Mouse (Mus musculus): ENCODE measurements around the gene Efhd2. TPM values are rescaled to one million over a fixed set of nuclear protein-coding genes. Genes with fewer than 3 reads are reported as not detected.
A peak's percentile ranks its signal among the peaks of the same experiment; 100 is the strongest.

The Efhd2 gene
- polyA plus RNA-seq, 1 experiment, result 95.0 TPM

DNA sequence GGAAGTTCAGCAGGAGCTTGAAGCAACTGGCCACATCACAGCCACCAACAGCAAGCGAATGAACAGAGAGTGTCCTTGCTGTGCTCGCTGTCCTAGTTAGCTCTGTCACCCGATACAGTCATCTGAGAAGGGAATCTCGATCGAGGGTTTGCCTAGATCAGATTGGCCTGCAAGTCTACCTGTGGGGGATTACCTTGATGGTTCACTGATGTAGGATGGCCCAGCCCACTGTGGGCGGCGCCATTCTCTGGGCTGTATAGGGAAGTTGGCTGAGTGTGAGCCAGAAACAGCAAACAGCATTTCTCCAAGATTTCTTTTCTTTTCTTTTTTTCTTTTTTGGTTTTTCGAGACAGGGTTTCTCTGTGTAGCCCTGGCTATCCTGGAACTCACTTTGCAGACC, 10.2 kb downstream of the Efhd2 start:
- Histone ChIP-seq H3K4me3 (replicated peaks; ENCODE audit: extremely low read depth, low read depth, low read length) (no peak overlapping the region), H3K4me1 (ENCODE audit: control insufficient read depth, insufficient read depth, low read length) (peaks cover 15% of the 10 kb centered on the region)
- DNase-seq, result no peak
- TF ChIP-seq POLR2A (IDR thresholded peaks at IDR 0.05; ENCODE audit: borderline replicate concordance, extremely low read depth, low read depth, low read length), result no peak
- TF ChIP-seq CTCF (IDR thresholded peaks at IDR 0.05; ENCODE audit: insufficient read depth, low read length), result no peak
- 96% methylated on average over 8 of the region's 8 CpGs for WGBS

GRCm38 (mm10) chr4:141863726-141864280, 10.9 kb downstream of the Efhd2 start:
- TF ChIP-seq CTCF (IDR thresholded peaks at IDR 0.05; ENCODE audit: insufficient read depth, low read length) (no peak), POLR2A (IDR thresholded peaks at IDR 0.05; ENCODE audit: borderline replicate concordance, extremely low read depth, low read depth, low read length) (no peak)
- WGBS, result 85% methylated on average over 7 of the region's 7 CpGs
- no peak for DNase-seq
- peaks cover 15% of the 10 kb centered on the region for H3K4me1 ChIP-seq (ENCODE audit: control insufficient read depth, insufficient read depth, low read length)
- no peak overlapping the region for H3K4me3 ChIP-seq (replicated peaks; ENCODE audit: extremely low read depth, low read depth, low read length)

- no peak overlapping the region for H3K4me3 ChIP-seq (replicated peaks; ENCODE audit: extremely low read depth, low read depth, low read length)
- 70% methylated on average over 5 of the region's 5 CpGs for WGBS
- no peak for TF ChIP-seq CTCF (IDR thresholded peaks at IDR 0.05; ENCODE audit: insufficient read depth, low read length)
- no peak for TF ChIP-seq POLR2A (IDR thresholded peaks at IDR 0.05; ENCODE audit: borderline replicate concordance, extremely low read depth, low read depth, low read length)
- H3K4me1 ChIP-seq (ENCODE audit: control insufficient read depth, insufficient read depth, low read length), result peaks cover 15% of the 10 kb centered on the region
- no peak for DNase-seq
These were observed 11.9 kb downstream of the Efhd2 start for GRCm38 (mm10) chr4:141862867-141863266.

GRCm38 (mm10) chr4:141861591-141862295, 13.0 kb downstream of the Efhd2 start:
- no peak for TF ChIP-seq POLR2A (IDR thresholded peaks at IDR 0.05; ENCODE audit: borderline replicate concordance, extremely low read depth, low read depth, low read length)
- TF ChIP-seq CTCF (IDR thresholded peaks at IDR 0.05; ENCODE audit: insufficient read depth, low read length), result no peak
- 66% methylated on average over 17 of the region's 17 CpGs for WGBS
- DNase-seq, result peak; percentile 62
- Histone ChIP-seq H3K4me1 (ENCODE audit: control insufficient read depth, insufficient read depth, low read length) (peaks cover 4% of the 10 kb centered on the region), H3K4me3 (replicated peaks; ENCODE audit: extremely low read depth, low read depth, low read length) (no peak overlapping the region)

DNA sequence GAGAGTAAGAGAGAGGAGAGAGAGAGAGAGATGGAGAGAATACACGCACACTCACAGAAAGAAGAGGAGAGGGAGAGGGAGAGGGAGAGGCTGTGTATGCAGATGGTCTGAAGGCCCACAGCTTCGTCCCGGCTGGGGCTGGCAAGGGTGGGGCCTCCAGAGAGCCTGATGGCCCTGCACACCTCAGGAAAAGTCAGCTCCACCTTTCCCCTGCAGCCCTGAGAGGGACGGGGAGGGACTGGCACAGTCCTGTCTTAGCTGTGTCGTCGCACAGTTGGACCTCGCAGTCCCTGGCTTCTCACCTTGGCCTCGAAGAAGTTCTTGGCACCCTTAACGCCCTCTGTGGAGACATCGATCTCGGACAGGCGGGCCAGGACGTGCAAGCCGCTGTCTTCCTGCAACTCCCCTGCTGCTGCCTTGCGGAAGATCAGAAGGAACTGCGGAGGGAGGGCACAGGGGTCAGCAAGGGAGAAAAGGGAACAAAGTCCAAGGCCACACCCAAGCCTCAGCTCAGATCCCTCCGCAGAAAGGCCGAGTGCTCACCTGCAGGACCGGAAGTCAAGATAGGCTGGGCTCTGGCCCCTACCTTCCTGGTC, 14.4 kb downstream of the Efhd2 start:
- WGBS, result 67% methylated on average over 19 of the region's 19 CpGs
- no peak for DNase-seq
- H3K4me1 ChIP-seq (ENCODE audit: control insufficient read depth, insufficient read depth, low read length), result no peaks in the 10 kb centered on the region
- no peak overlapping the region for H3K4me3 ChIP-seq (replicated peaks; ENCODE audit: extremely low read depth, low read depth, low read length)
- TF ChIP-seq POLR2A (IDR thresholded peaks at IDR 0.05; ENCODE audit: borderline replicate concordance, extremely low read depth, low read depth, low read length) (no peak), CTCF (IDR thresholded peaks at IDR 0.05; ENCODE audit: insufficient read depth, low read length) (no peak)

GRCm38 (mm10) chr4:141859351-141859750, 15.4 kb downstream of the Efhd2 start:
- no peak for DNase-seq
- H3K4me1 ChIP-seq (ENCODE audit: control insufficient read depth, insufficient read depth, low read length), result no peaks in the 10 kb centered on the region
- TF ChIP-seq POLR2A (IDR thresholded peaks at IDR 0.05; ENCODE audit: borderline replicate concordance, extremely low read depth, low read depth, low read length) (no peak), CTCF (IDR thresholded peaks at IDR 0.05; ENCODE audit: insufficient read depth, low read length) (no peak)
- no peak overlapping the region for H3K4me3 ChIP-seq (replicated peaks; ENCODE audit: extremely low read depth, low read depth, low read length)
- WGBS, result 94% methylated on average over 14 of the region's 14 CpGs

GRCm38 (mm10) chr4:141858501-141858900, 16.2 kb downstream of the Efhd2 start:
- TF ChIP-seq CTCF (IDR thresholded peaks at IDR 0.05; ENCODE audit: insufficient read depth, low read length) (no peak), POLR2A (IDR thresholded peaks at IDR 0.05; ENCODE audit: borderline replicate concordance, extremely low read depth, low read depth, low read length) (no peak)
- WGBS, result 66% methylated on average over 20 of the region's 20 CpGs
- H3K4me1 ChIP-seq (ENCODE audit: control insufficient read depth, insufficient read depth, low read length), result no peaks in the 10 kb centered on the region
- no peak for DNase-seq
- no peak overlapping the region for H3K4me3 ChIP-seq (replicated peaks; ENCODE audit: extremely low read depth, low read depth, low read length)

DNA sequence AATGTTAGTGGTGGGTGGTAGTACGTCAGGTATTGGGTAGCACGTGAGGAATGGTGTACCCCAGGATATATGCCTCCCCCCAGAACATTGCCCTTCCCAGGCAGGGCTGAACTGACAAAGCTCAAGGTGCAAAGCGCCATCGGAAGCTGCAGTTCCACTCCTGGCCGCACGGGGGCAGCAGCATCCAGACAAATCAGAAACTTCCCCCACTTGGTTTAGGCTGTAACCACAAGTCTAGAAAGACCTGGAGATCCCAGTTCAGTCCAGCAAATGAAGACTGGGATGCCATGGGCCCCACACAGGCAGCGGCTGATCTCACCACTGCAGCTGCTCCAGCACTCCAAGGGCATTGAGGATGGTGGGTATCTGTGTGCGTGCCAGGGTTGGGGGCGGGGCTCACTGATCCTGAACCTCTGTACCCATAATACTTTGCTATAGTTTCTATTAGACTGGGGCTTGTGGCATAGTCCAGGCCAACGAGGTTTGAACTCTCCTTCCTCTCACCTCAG, 17.2 kb downstream of the Efhd2 start:
- Histone ChIP-seq H3K4me3 (replicated peaks; ENCODE audit: extremely low read depth, low read depth, low read length) (no peak overlapping the region), H3K4me1 (ENCODE audit: control insufficient read depth, insufficient read depth, low read length) (no peaks in the 10 kb centered on the region)
- WGBS, result 17% methylated on average over 10 of the region's 10 CpGs
- TF ChIP-seq CTCF (IDR thresholded peaks at IDR 0.05; ENCODE audit: insufficient read depth, low read length), result peak; percentile 93
- TF ChIP-seq POLR2A (IDR thresholded peaks at IDR 0.05; ENCODE audit: borderline replicate concordance, extremely low read depth, low read depth, low read length), result no peak
- peak; percentile 84 for DNase-seq

DNA sequence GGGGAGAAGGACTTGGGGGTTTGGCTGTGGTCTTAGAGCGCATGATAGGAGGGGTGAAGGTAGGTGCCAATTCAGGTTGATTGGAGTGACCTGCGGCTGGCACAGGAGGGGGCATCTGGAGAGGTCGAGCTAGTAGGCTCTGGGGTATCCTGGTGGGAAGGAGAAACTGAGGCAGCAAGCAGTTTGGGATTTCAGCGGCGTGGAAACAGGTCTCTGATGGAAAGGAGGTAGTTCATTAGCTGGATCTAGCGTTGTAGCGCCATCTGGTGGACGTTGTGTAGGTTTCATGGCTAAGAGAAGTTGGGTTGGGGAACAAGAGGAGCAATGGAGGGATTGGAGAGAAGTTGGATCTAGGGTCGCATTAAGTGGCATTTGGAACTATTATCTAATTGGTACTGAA, 21.3 kb downstream of the Efhd2 start:
- DNase-seq, result peak; percentile 52
- TF ChIP-seq POLR2A (IDR thresholded peaks at IDR 0.05; ENCODE audit: borderline replicate concordance, extremely low read depth, low read depth, low read length) (no peak), CTCF (IDR thresholded peaks at IDR 0.05; ENCODE audit: insufficient read depth, low read length) (peak; percentile 64)
- WGBS, result 61% methylated on average over 9 of the region's 9 CpGs
- Histone ChIP-seq H3K4me3 (replicated peaks; ENCODE audit: extremely low read depth, low read depth, low read length) (no peak overlapping the region), H3K4me1 (ENCODE audit: control insufficient read depth, insufficient read depth, low read length) (no peaks in the 10 kb centered on the region)

Data from lung, adult 2 months (tissue).